Mouse (Mus musculus) CH12.LX (cell line): ENCODE data around the gene Fbxo39.

Experiments
- CTCF ChIP-seq, 2 experiments: IDR thresholded peaks in 1 of 2; conservative IDR thresholded peaks in 1 of 2; 2 replicates each; pipeline ENCODE4 v1.5.1; 2011 to 2012; ENCODE audit warnings: low read depth in 2 of 2, low read length in 2 of 2, improper control_type of control experiment in 1 of 2, inconsistent platforms in 1 of 2, mild to moderate bottlenecking in 1 of 2, moderate library complexity in 1 of 2
- EP300 ChIP-seq: IDR thresholded peaks from 2 replicates; pipeline ENCODE4 v1.6.1; 2011; ENCODE audit warnings: low read length, improper control_type of control experiment
- JUN ChIP-seq: IDR thresholded peaks from 2 replicates; pipeline ENCODE4 v1.6.1; 2011; ENCODE audit warnings: low read depth, mild to moderate bottlenecking, low read length, improper control_type of control experiment, moderate library complexity; ENCODE audit not compliant: insufficient read depth
- MAX ChIP-seq: IDR thresholded peaks from 2 replicates; pipeline ENCODE4 v1.6.1; 2011; ENCODE audit warnings: low read length, improper control_type of control experiment
- NELFE ChIP-seq: IDR thresholded peaks from 2 replicates; pipeline ENCODE4 v1.6.1; 2011; ENCODE audit warnings: low read depth, low read length, improper control_type of control experiment
- PAX5 ChIP-seq: IDR thresholded peaks from 2 replicates; pipeline ENCODE4 v1.6.1; 2012; ENCODE audit warnings: low read length, inconsistent platforms, mixed read lengths
- RCOR1 ChIP-seq: conservative IDR thresholded peaks from 2 replicates; pipeline ENCODE4 v1.6.1; 2012; ENCODE audit warnings: low read depth, mild to moderate bottlenecking, inconsistent platforms, low read length, improper control_type of control experiment
- TBP ChIP-seq: conservative IDR thresholded peaks from 2 replicates; pipeline ENCODE4 v1.6.1; 2011; ENCODE audit warnings: low read depth, low read length, improper control_type of control experiment
- ZKSCAN1 ChIP-seq: IDR thresholded peaks from 2 replicates; pipeline ENCODE4 v1.6.1; 2012; ENCODE audit warnings: low read depth, inconsistent platforms, low read length, improper control_type of control experiment, borderline replicate concordance
- ZMIZ1 ChIP-seq: IDR thresholded peaks from 2 replicates; pipeline ENCODE4 v1.6.1; 2012; ENCODE audit warnings: low read depth, mild to moderate bottlenecking, inconsistent platforms, low read length, improper control_type of control experiment

GRCm38 (mm10) chr11:72325701-72326100 lies 11.5 kb downstream of the Fbxo39 start:
- TF ChIP-seq EP300 (no peak), PAX5 (no peak), CTCF (conservative IDR thresholded peaks at IDR 0.05 in 1 of 2, IDR thresholded peaks at IDR 0.05 in 1 of 2; ENCODE audit: low read depth in 2 of 2, low read length in 2 of 2) (no peak), RCOR1 (no peak), TBP (0 out of 2 replicates have a peak, but pooled peaks have one; percentile 22), MAX (0 out of 2 replicates have a peak, but pooled peaks have one; percentile 15), JUN (no peak), ZKSCAN1 (no peak), ZMIZ1 (no peak), NELFE (no peak)
